Mouse (Mus musculus) induced T-regulatory cell, adult 2 months (primary cell): ENCODE measurements at regions not wholly inside any gene's neighbourhood (a gene's known extent, or its start where the extent isn't known, plus 50 kb on each side); places are given as distances from the start of the nearest gene placed in this dataset.

Experiments used
- DNase-seq: peaks from one replicate; pipeline ENCODE4 v3.0.0-alpha.2; 2012; ENCODE audit warnings: low read depth

- no peak for DNase-seq
These were observed 144.8 kb upstream of the Gimd1 start for GRCm38 (mm10) chr3:132484814-132485213.

GRCm38 (mm10) chr3:132485553-132485952, 144.1 kb upstream of the Gimd1 start:
- DNase-seq = no peak

GRCm38 (mm10) chr3:132506095-132506494, 123.5 kb upstream of the Gimd1 start:
- peak; percentile 20 for DNase-seq

DNA sequence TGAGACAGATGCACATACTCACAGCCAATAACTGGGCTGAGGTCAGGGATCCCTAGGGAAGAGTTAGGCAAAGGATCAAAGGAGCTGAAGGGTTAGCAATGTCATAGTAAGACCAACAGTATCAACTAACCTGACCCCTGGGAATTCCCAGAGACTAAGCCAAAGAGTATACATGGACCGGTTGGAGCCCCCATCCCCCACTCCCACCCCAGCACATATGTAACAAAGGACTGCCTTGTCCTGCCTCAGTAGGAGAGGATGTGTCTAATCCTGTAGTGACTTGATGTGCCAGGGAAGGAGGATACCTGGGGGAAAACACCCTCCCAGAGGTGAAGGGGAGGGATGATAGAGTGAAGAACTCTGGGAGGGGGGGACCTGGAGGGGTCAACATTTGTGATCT, 119.4 kb upstream of the Gimd1 start:
- DNase-seq = no peak

GRCm38 (mm10) chr3:132512526-132513102, 117.0 kb upstream of the Gimd1 start:
- DNase-seq = no peak

GRCm38 (mm10) chr3:132533323-132533904, 96.2 kb upstream of the Gimd1 start:
- no peak for DNase-seq

- DNase-seq = no peak
These were observed 89.6 kb upstream of the Gimd1 start for GRCm38 (mm10) chr3:132539780-132540658.

- no peak for DNase-seq
These were observed 78.3 kb upstream of the Gimd1 start for GRCm38 (mm10) chr3:132551238-132551808.

GRCm38 (mm10) chr3:132565755-132566154, 63.9 kb upstream of the Gimd1 start:
- no peak for DNase-seq

- DNase-seq = no peak
These were observed 63.3 kb upstream of the Gimd1 start for GRCm38 (mm10) chr3:132566301-132566700.
